Mouse (Mus musculus): ENCODE measurements around the gene Tmem106b. TPM values are rescaled to one million over a fixed set of nuclear protein-coding genes. Genes with fewer than 3 reads are reported as not detected.

Tmem106b gene
- total RNA-seq (2012; rRNA removed) (16.6 and 16.9 TPM in 2 replicates), polyA plus RNA-seq (2012; ENCODE audit: insufficient read depth in 1 of 2, insufficient read length in 2 of 2, low read depth in 1 of 2, low replicate concordance in 2 of 2, missing spikeins in 1 of 2) (100 to 1,000 TPM in 1 of 2 experiments, 10 to 100 TPM in 1; 14.2 to 144 TPM)

- H3K4me3 ChIP-seq (ENCODE audit: control insufficient read depth in 1 of 2, insufficient read depth in 1 of 2, low read depth in 2 of 2, low read length in 2 of 2), result peak within 1 kb of the TSS; percentile 97 to 99
- H3K9ac ChIP-seq (ENCODE audit: control insufficient read depth, low read depth, low read length, poor library complexity, severe bottlenecking), result peak within 1 kb of the TSS; percentile 95
- peaks cover 0 to 23% of the 10 kb centered on the region in 2 experiments; a peak in 2 of 4 replicates for H3K36me3 ChIP-seq (ENCODE audit: control insufficient read depth in 1 of 2, insufficient read depth in 2 of 2, low read length in 2 of 2)
- H3K27me3 ChIP-seq (ENCODE audit: control insufficient read depth in 1 of 2, insufficient read depth in 2 of 2, low read length in 2 of 2), result no peaks in the 10 kb centered on the region
- H3K79me2 ChIP-seq (ENCODE audit: control insufficient read depth, insufficient read depth, low read length, poor library complexity), result peaks cover 8% of the 10 kb centered on the region
- no peaks in the 10 kb centered on the region for H3K9me3 ChIP-seq (replicated peaks; ENCODE audit: insufficient read depth, low read length)
- peak; percentile 77 for TF ChIP-seq MXI1 (IDR thresholded peaks at IDR 0.05; ENCODE audit: low read depth, low read length)
- 0 out of 2 replicates have a peak, but pooled peaks have one; percentile 10 for TF ChIP-seq MEF2A (IDR thresholded peaks at IDR 0.05; ENCODE audit: extremely low read depth, insufficient replicate concordance, low read depth, low read length, poor library complexity, severe bottlenecking)
- peak; percentile 70 for TF ChIP-seq ETS1 (IDR thresholded peaks at IDR 0.05; ENCODE audit: low read depth, low read length)
- TF ChIP-seq SIN3A (IDR thresholded peaks at IDR 0.05; ENCODE audit: low read length), result peak; percentile 92
- TF ChIP-seq POLR2A (IDR thresholded peaks at IDR 0.05; ENCODE audit: control insufficient read depth in 1 of 2, insufficient read depth in 1 of 2, low read depth in 1 of 2, low read length in 2 of 2, poor library complexity in 1 of 2), result peak; percentile 65 to 87; a peak in 3 of 4 replicates
- peak; percentile 78 for TF ChIP-seq ELF1 (IDR thresholded peaks at IDR 0.05; ENCODE audit: low read depth, low read length)
- TF ChIP-seq USF1 (IDR thresholded peaks at IDR 0.05; ENCODE audit: low read depth, low read length), result peak; percentile 82
- 0 out of 2 replicates have a peak, but pooled peaks have one; percentile 63 for TF ChIP-seq ZMIZ1 (IDR thresholded peaks at IDR 0.05; ENCODE audit: low read depth, low read length)
- peak; percentile 52; the same call in 1 of the 2 replicates for TF ChIP-seq MAZ (IDR thresholded peaks at IDR 0.05; ENCODE audit: low read depth, low read length)
- TF ChIP-seq MYC (IDR thresholded peaks at IDR 0.05; ENCODE audit: low read depth, low read length), result peak; percentile 76; the same call in 1 of the 2 replicates
- peak; percentile 82 for TF ChIP-seq HCFC1 (IDR thresholded peaks at IDR 0.05; ENCODE audit: low read depth, low read length)
- TF ChIP-seq TCF12 (IDR thresholded peaks at IDR 0.05; ENCODE audit: low read depth, low read length), result peak; percentile 60
- TF ChIP-seq CHD2 (IDR thresholded peaks at IDR 0.05; ENCODE audit: low read length), result peak; percentile 11; the same call in 1 of the 2 replicates
- TF ChIP-seq E2F4 (IDR thresholded peaks at IDR 0.05; ENCODE audit: borderline replicate concordance, low read depth, low read length), result no peak
- TF ChIP-seq CHD1 (IDR thresholded peaks at IDR 0.05; ENCODE audit: low read depth, low read length), result no peak
- TF ChIP-seq NRF1 (IDR thresholded peaks at IDR 0.05; ENCODE audit: insufficient read depth, low read depth, low read length, poor library complexity, severe bottlenecking), result peak; percentile 98
- TF ChIP-seq MAX (IDR thresholded peaks at IDR 0.05; ENCODE audit: low read length), result peak; percentile 61; the same call in 1 of the 2 replicates
- TF ChIP-seq SMC3 (IDR thresholded peaks at IDR 0.05; ENCODE audit: low read depth, low read length), result no peak
- no peak for TF ChIP-seq ZC3H11A (IDR thresholded peaks at IDR 0.05; ENCODE audit: low read depth, low read length)
- TF ChIP-seq ZKSCAN1 (IDR thresholded peaks at IDR 0.05; ENCODE audit: low read depth, low read length), result no peak
- peak; percentile 93 for TF ChIP-seq POLR2AphosphoS2 (IDR thresholded peaks at IDR 0.05; ENCODE audit: low read length)
- peak; percentile 84 for TF ChIP-seq TBP (IDR thresholded peaks at IDR 0.05; ENCODE audit: low read depth, low read length)
- no peak for TF ChIP-seq JUND (IDR thresholded peaks at IDR 0.05; ENCODE audit: low read depth, low read length)
- peak; percentile 93 for TF ChIP-seq NELFE (IDR thresholded peaks at IDR 0.05; ENCODE audit: low read depth, low read length)
- DNase-seq (ENCODE audit: low read depth, low spot score), result peak; percentile 96
- H3K4me1 ChIP-seq (ENCODE audit: control insufficient read depth in 1 of 2, insufficient read depth in 2 of 2, low read length in 2 of 2), result peaks cover 4 to 13% of the 10 kb centered on the region in 2 experiments
- H3K27ac ChIP-seq (ENCODE audit: control insufficient read depth, low read depth, low read length), result peak within 1 kb of the TSS; percentile 94
Observed at GRCm38 (mm10) chr6:13069302-13070146, at the start of gene Tmem106b. Gene Tmem106b, plus strand, starts transcription at chr6:13069759.

Data from MEL (cell line).